Mouse (Mus musculus): ENCODE data around the gene Thbs3. TPM values are rescaled to one million over a fixed set of nuclear protein-coding genes. Genes with fewer than 3 reads are reported as not detected.

Thbs3 gene
- polyA plus RNA-seq, 1 experiment = 1.1 TPM

DNA sequence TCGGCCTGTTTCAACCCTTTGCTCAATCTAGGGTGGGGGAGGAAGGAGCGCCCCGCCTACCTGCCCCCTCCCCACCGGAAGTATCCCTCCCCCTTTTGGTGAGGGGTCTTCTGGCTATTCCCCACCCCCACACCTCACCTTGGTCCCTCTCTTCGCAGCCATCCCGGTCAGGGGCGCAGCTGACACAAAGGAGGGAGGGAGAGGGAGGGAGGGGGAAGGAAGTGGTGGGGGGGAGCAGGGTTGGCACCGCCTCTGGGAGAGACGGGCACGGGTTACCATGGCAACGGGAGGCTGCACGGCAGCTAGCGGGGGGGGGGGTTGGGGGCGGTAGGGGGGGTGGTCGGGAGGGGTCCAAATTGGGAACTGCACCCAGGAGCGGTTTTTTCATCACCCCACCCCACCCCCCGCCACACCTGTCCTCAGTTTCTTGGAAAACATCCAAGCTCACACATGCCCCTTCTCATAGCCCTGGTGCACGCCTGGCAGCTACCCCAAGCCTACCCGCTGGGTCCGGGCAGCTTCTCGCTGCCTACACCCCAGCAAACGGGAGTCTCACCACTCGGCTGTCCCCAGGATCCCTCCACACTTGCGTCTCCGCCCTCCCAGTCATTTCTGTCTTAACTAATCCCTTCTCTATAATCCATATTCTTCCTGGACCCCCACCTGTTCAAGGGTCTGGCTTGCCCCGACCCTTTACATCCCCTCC is 30.2 kb downstream of the Thbs3 start:
- TF ChIP-seq CTCF (IDR thresholded peaks at IDR 0.05; ENCODE audit: low read depth, low read length) (no peak), POLR2A (IDR thresholded peaks at IDR 0.05; ENCODE audit: borderline replicate concordance, low read depth, low read length) (no peak)
- H3K4me1 ChIP-seq (ENCODE audit: control insufficient read depth, insufficient read depth, low read length) = peaks cover 10% of the 10 kb centered on the region
- peak overlapping the region; percentile 30 for H3K4me3 ChIP-seq (ENCODE audit: insufficient read depth, low read length)
- no peak overlapping the region for H3K27ac ChIP-seq (ENCODE audit: insufficient read depth, low read depth, low read length)

GRCm38 (mm10) chr3:89245688-89246171 is 30.8 kb downstream of the Thbs3 start, which contains the start of gene Krtcap2:
TSS of gene Krtcap2 (plus strand) at chr3:89245966.
- Histone ChIP-seq H3K4me1 (ENCODE audit: control insufficient read depth, insufficient read depth, low read length) (peaks cover 16% of the 10 kb centered on the region), H3K27ac (ENCODE audit: insufficient read depth, low read depth, low read length) (peak within 1 kb of the TSS; percentile 43), H3K4me3 (ENCODE audit: insufficient read depth, low read length) (peak within 1 kb of the TSS; percentile 81)

GRCm38 (mm10) chr3:89246261-89247100 is 31.5 kb downstream of the Thbs3 start, which contains the start of gene Trim46:
TSS of gene Trim46 (minus strand) at chr3:89246309.
- Histone ChIP-seq H3K4me1 (ENCODE audit: control insufficient read depth, insufficient read depth, low read length) (peaks cover 23% of the 10 kb centered on the region), H3K4me3 (ENCODE audit: insufficient read depth, low read length) (peak within 1 kb of the TSS; percentile 81), H3K27ac (ENCODE audit: insufficient read depth, low read depth, low read length) (peak within 1 kb of the TSS; percentile 43)
- TF ChIP-seq CTCF (IDR thresholded peaks at IDR 0.05; ENCODE audit: low read depth, low read length) (peak; percentile 55), POLR2A (IDR thresholded peaks at IDR 0.05; ENCODE audit: borderline replicate concordance, low read depth, low read length) (no peak)

More at GRCm38 (mm10) chr3:89245688-89246171, 30.8 kb downstream of the Thbs3 start, which contains the start of gene Krtcap2:
- TF ChIP-seq CTCF (IDR thresholded peaks at IDR 0.05; ENCODE audit: low read depth, low read length) = 0 out of 2 replicates have a peak, but pooled peaks have one; percentile 0
- no peak for TF ChIP-seq POLR2A (IDR thresholded peaks at IDR 0.05; ENCODE audit: borderline replicate concordance, low read depth, low read length)

GRCm38 (mm10) chr3:89247466-89247865 is 32.5 kb downstream of the Thbs3 start:
- peak overlapping the region; percentile 81; the same call in 1 of the 2 replicates for H3K4me3 ChIP-seq (ENCODE audit: insufficient read depth, low read length)

GRCm38 (mm10) chr3:89250435-89251040 is 35.6 kb downstream of the Thbs3 start:
- no peak for TF ChIP-seq CTCF (IDR thresholded peaks at IDR 0.05; ENCODE audit: low read depth, low read length)
- no peak for TF ChIP-seq POLR2A (IDR thresholded peaks at IDR 0.05; ENCODE audit: borderline replicate concordance, low read depth, low read length)

More at GRCm38 (mm10) chr3:89247466-89247865, 32.5 kb downstream of the Thbs3 start:
- Histone ChIP-seq H3K4me1 (ENCODE audit: control insufficient read depth, insufficient read depth, low read length) (peaks cover 28% of the 10 kb centered on the region), H3K27ac (ENCODE audit: insufficient read depth, low read depth, low read length) (no peak overlapping the region)
- TF ChIP-seq POLR2A (IDR thresholded peaks at IDR 0.05; ENCODE audit: borderline replicate concordance, low read depth, low read length) = no peak
- TF ChIP-seq CTCF (IDR thresholded peaks at IDR 0.05; ENCODE audit: low read depth, low read length) = no peak

DNA sequence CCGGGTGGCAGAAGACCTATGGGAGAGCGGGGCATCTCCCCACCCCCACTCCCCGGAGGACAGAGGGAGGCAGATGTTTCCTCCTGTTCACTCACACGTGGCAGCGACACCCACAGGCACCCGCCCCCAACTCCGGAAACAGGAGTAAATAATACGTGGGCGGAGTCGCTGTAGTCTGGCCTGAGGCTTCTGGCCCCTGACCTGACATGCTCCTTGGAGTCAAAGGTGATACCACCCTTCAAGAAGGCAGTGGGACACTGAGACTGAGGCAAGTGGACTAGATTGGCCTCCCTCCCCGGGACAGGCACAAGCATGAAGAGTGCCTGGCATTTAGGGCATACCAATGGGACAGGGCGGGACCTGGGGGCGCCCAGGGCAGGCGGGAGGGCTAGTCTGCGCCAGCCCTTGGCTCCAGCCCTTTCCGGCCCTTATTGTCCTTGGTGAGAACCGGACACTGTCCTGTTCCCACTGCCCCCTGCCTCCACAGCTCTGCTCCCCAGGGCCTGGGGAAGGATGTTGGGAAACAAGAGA is 36.5 kb downstream of the Thbs3 start:
- Histone ChIP-seq H3K4me1 (ENCODE audit: control insufficient read depth, insufficient read depth, low read length) (peaks cover 30% of the 10 kb centered on the region), H3K27ac (ENCODE audit: insufficient read depth, low read depth, low read length) (no peak overlapping the region), H3K4me3 (ENCODE audit: insufficient read depth, low read length) (peak overlapping the region; percentile 20)
- no peak for TF ChIP-seq CTCF (IDR thresholded peaks at IDR 0.05; ENCODE audit: low read depth, low read length)
- no peak for TF ChIP-seq POLR2A (IDR thresholded peaks at IDR 0.05; ENCODE audit: borderline replicate concordance, low read depth, low read length)

More at GRCm38 (mm10) chr3:89250435-89251040, 35.6 kb downstream of the Thbs3 start:
- Histone ChIP-seq H3K4me3 (ENCODE audit: insufficient read depth, low read length) (no peak overlapping the region), H3K4me1 (ENCODE audit: control insufficient read depth, insufficient read depth, low read length) (peaks cover 26% of the 10 kb centered on the region), H3K27ac (ENCODE audit: insufficient read depth, low read depth, low read length) (no peak overlapping the region)

DNA sequence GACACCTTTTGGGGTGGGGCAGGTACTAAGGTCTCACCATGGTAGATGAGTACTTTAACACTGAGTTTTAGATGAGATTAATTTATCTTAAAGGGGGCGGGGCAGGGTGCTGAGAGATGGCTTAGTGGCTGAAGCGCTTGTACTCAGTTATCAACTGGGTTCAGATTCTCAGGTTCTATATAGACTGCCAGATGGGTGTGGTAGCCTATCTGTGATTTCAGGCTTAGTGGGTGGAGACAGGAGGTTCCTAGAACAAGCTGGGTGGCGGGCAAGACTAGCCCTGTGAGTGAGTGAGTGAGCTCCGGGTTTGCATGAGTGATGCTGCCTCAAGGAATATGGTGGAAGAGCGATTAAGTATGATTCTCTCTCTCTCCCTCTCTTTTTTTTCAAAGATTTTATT is 40.0 kb downstream of the Thbs3 start:
- no peak for TF ChIP-seq CTCF (IDR thresholded peaks at IDR 0.05; ENCODE audit: low read depth, low read length)
- TF ChIP-seq POLR2A (IDR thresholded peaks at IDR 0.05; ENCODE audit: borderline replicate concordance, low read depth, low read length) = no peak
- H3K4me3 ChIP-seq (ENCODE audit: insufficient read depth, low read length) = no peak overlapping the region
- H3K27ac ChIP-seq (ENCODE audit: insufficient read depth, low read depth, low read length) = no peak overlapping the region
- H3K4me1 ChIP-seq (ENCODE audit: control insufficient read depth, insufficient read depth, low read length) = peaks cover 22% of the 10 kb centered on the region

DNA sequence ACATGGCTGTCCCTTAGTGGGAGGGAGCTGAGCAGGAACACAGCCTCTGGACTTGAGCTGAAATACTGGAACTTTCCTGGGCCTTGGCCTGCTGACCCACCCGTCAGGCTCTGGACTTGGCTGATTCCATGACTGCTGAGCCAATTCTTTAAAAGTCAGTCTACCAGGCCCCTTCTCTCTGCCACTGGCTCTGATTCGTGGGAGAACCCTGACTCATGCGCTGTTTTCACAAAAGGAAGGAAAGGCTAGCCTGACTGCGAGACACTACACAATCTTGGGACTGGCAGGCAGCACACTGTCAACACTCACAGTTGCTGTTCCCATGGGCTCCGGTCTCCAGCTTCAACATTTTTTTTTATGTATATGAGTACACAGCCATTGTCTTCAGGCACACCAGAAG is 41.2 kb downstream of the Thbs3 start:
- Histone ChIP-seq H3K27ac (ENCODE audit: insufficient read depth, low read depth, low read length) (no peak overlapping the region), H3K4me1 (ENCODE audit: control insufficient read depth, insufficient read depth, low read length) (peaks cover 12% of the 10 kb centered on the region), H3K4me3 (ENCODE audit: insufficient read depth, low read length) (no peak overlapping the region)
- TF ChIP-seq POLR2A (IDR thresholded peaks at IDR 0.05; ENCODE audit: borderline replicate concordance, low read depth, low read length) (no peak), CTCF (IDR thresholded peaks at IDR 0.05; ENCODE audit: low read depth, low read length) (no peak)

GRCm38 (mm10) chr3:89259076-89259475 is 44.1 kb downstream of the Thbs3 start, which contains the start of gene Dpm3:
TSS of gene Dpm3 (plus strand) at chr3:89259358.
- peaks cover 8% of the 10 kb centered on the region; the same call in 1 of the 2 replicates for H3K4me1 ChIP-seq (ENCODE audit: control insufficient read depth, insufficient read depth, low read length)
- TF ChIP-seq POLR2A (IDR thresholded peaks at IDR 0.05; ENCODE audit: borderline replicate concordance, low read depth, low read length) (no peak), CTCF (IDR thresholded peaks at IDR 0.05; ENCODE audit: low read depth, low read length) (no peak)
- no peak within 1 kb of the TSS for H3K27ac ChIP-seq (ENCODE audit: insufficient read depth, low read depth, low read length)
- H3K4me3 ChIP-seq (ENCODE audit: insufficient read depth, low read length) = no peak within 1 kb of the TSS

Measured in bone marrow macrophage, adult 2 months (primary cell).